Mouse (Mus musculus) stomach, embryonic 14.5 days (tissue): ENCODE measurements at regions not wholly inside any gene's neighbourhood (a gene's known extent, or its start where the extent isn't known, plus 50 kb on each side); places are given as distances from the start of the nearest gene placed in this dataset.
A peak's percentile ranks its signal among the peaks of the same experiment; 100 is the strongest.

ENCODE experiments used
- ATAC-seq: fragments of 200-750 bp; cut with Nextera tagmentation; 2 replicates; pipeline ENCODE4 v1.8.0; 2017; ENCODE audit warnings: low read depth, moderate TSS enrichment; ENCODE audit not compliant: insufficient number of reproducible peaks, insufficient read depth, low FRiP score
- H3K27ac ChIP-seq: fragments of 300-500 bp; sonication (generic); 2 replicates; pipeline ENCODE4 v1.5.1; 2014; ENCODE audit warnings: mild to moderate bottlenecking, low read length, moderate library complexity, mixed read lengths
- H3K27me3 ChIP-seq: fragments of 300-500 bp; sonication (generic); 2 replicates; pipeline ENCODE4 v1.6.1; 2014; ENCODE audit warnings: low read length, control low read depth, mixed read lengths; ENCODE audit not compliant: control insufficient read depth, insufficient read depth
- H3K36me3 ChIP-seq: fragments of 300-500 bp; sonication (generic); 2 replicates; pipeline ENCODE4 v1.6.1; 2014; ENCODE audit warnings: mild to moderate bottlenecking, control low read depth, low read length, moderate library complexity, mixed read lengths; ENCODE audit not compliant: control insufficient read depth, insufficient read depth
- H3K4me1 ChIP-seq: fragments of 300-500 bp; sonication (generic); 2 replicates; pipeline ENCODE4 v1.6.1; 2014; ENCODE audit warnings: low read length, control low read depth, mixed read lengths; ENCODE audit not compliant: control insufficient read depth, insufficient read depth
- H3K4me2 ChIP-seq: fragments of 300-500 bp; sonication (generic); replicated peaks from 2 replicates; pipeline ENCODE4 v1.6.1; 2014; ENCODE audit warnings: low read depth, low read length, control low read depth
- H3K4me3 ChIP-seq: fragments of 300-500 bp; sonication (generic); 2 replicates; pipeline ENCODE4 v1.5.1; 2014; ENCODE audit warnings: low read depth, low read length, control low read depth
- H3K9ac ChIP-seq: fragments of 300-500 bp; sonication (generic); replicated peaks from 2 replicates; pipeline ENCODE4 v1.6.1; 2014; ENCODE audit warnings: low read depth, mild to moderate bottlenecking, control low read depth, low read length, moderate library complexity, mixed read lengths
- H3K9me3 ChIP-seq: fragments of 300-500 bp; sonication (generic); 2 replicates; pipeline ENCODE4 v1.6.1; 2016; ENCODE audit warnings: low read depth, low read length, control low read depth; ENCODE audit not compliant: control insufficient read depth
- WGBS: fragments of 180-500 bp; shearing (Covaris S2); extraction: QIAGEN DNeasy Blood & Tissue Kit; methylation state at CpG from one replicate; pipeline ENCODE4 v1.1.7; 2014; 5-methylcytosine and 5-hydroxymethylcytosine counted together

- no peak overlapping the region for H3K4me3 ChIP-seq
- ATAC-seq = no peak
- WGBS = 60% methylated on average over 6 of the region's 6 CpGs
- no peaks in the 10 kb centered on the region for H3K36me3 ChIP-seq
- no peak overlapping the region for H3K27ac ChIP-seq
- no peaks in the 10 kb centered on the region for H3K27me3 ChIP-seq
- peaks cover 4% of the 10 kb centered on the region; the same call in 1 of the 2 replicates for H3K9me3 ChIP-seq
- H3K4me2 ChIP-seq = no peak overlapping the region
- no peak overlapping the region for H3K9ac ChIP-seq
- H3K4me1 ChIP-seq = peaks cover 16% of the 10 kb centered on the region
Measured at GRCm38 (mm10) chr17:84048533-84048932, 139.2 kb downstream of the Zfp36l2 start.

- H3K36me3 ChIP-seq = no peaks in the 10 kb centered on the region
- no peak overlapping the region for H3K9ac ChIP-seq
Measured at GRCm38 (mm10) chr17:84047520-84047919, 140.2 kb downstream of the Zfp36l2 start.

GRCm38 (mm10) chr17:84045812-84046211, 141.9 kb downstream of the Zfp36l2 start:
- peaks cover 22% of the 10 kb centered on the region for H3K4me1 ChIP-seq
- 81% methylated on average over 1 of the region's 1 CpGs for WGBS
- H3K4me3 ChIP-seq = no peak overlapping the region
- H3K27ac ChIP-seq = no peak overlapping the region
- H3K27me3 ChIP-seq = no peaks in the 10 kb centered on the region
- no peak for ATAC-seq
- no peak overlapping the region for H3K9ac ChIP-seq
- no peak overlapping the region for H3K4me2 ChIP-seq
- H3K36me3 ChIP-seq = no peaks in the 10 kb centered on the region
- peaks cover 8% of the 10 kb centered on the region; the same call in 1 of the 2 replicates for H3K9me3 ChIP-seq

More at GRCm38 (mm10) chr17:84047520-84047919, 140.2 kb downstream of the Zfp36l2 start:
- Histone ChIP-seq H3K4me1 (peaks cover 22% of the 10 kb centered on the region), H3K4me2 (no peak overlapping the region), H3K27ac (no peak overlapping the region), H3K4me3 (no peak overlapping the region), H3K27me3 (no peaks in the 10 kb centered on the region), H3K9me3 (peaks cover 4% of the 10 kb centered on the region; the same call in 1 of the 2 replicates)
- no peak for ATAC-seq
- 90% methylated on average over 1 of the region's 1 CpGs for WGBS

- H3K9ac ChIP-seq = no peak overlapping the region
- H3K4me2 ChIP-seq = no peak overlapping the region
- 22% methylated on average over 5 of the region's 5 CpGs for WGBS
Measured at GRCm38 (mm10) chr17:84044472-84044936, 143.2 kb downstream of the Zfp36l2 start.

GRCm38 (mm10) chr17:84043102-84043501, 144.6 kb downstream of the Zfp36l2 start:
- ATAC-seq = no peak
- H3K4me3 ChIP-seq = no peak overlapping the region
- WGBS = 73% methylated on average over 2 of the region's 2 CpGs
- H3K9ac ChIP-seq = no peak overlapping the region
- H3K27me3 ChIP-seq = no peaks in the 10 kb centered on the region
- no peak overlapping the region for H3K4me2 ChIP-seq
- no peak overlapping the region for H3K27ac ChIP-seq
- peaks cover 8% of the 10 kb centered on the region; the same call in 1 of the 2 replicates for H3K9me3 ChIP-seq
- no peaks in the 10 kb centered on the region for H3K36me3 ChIP-seq
- H3K4me1 ChIP-seq = peaks cover 26% of the 10 kb centered on the region

More at GRCm38 (mm10) chr17:84044472-84044936, 143.2 kb downstream of the Zfp36l2 start:
- no peaks in the 10 kb centered on the region for H3K27me3 ChIP-seq
- peaks cover 22% of the 10 kb centered on the region for H3K4me1 ChIP-seq
- H3K36me3 ChIP-seq = no peaks in the 10 kb centered on the region
- H3K4me3 ChIP-seq = no peak overlapping the region
- peak; percentile 90 for ATAC-seq
- H3K27ac ChIP-seq = peak overlapping the region; percentile 70; the same call in 1 of the 2 replicates
- peaks cover 8% of the 10 kb centered on the region; the same call in 1 of the 2 replicates for H3K9me3 ChIP-seq

- H3K36me3 ChIP-seq = no peaks in the 10 kb centered on the region
- peaks cover 28% of the 10 kb centered on the region for H3K4me1 ChIP-seq
- ATAC-seq = no peak
- no peak overlapping the region for H3K4me3 ChIP-seq
- H3K9ac ChIP-seq = no peak overlapping the region
- H3K9me3 ChIP-seq = peaks cover 4% of the 10 kb centered on the region; the same call in 1 of the 2 replicates
- no peak overlapping the region for H3K27ac ChIP-seq
- H3K27me3 ChIP-seq = no peaks in the 10 kb centered on the region
- H3K4me2 ChIP-seq = no peak overlapping the region
- WGBS = 79% methylated on average over 10 of the region's 10 CpGs
Measured at GRCm38 (mm10) chr17:84039444-84039843, 148.3 kb downstream of the Zfp36l2 start.

- Histone ChIP-seq H3K4me2 (no peak overlapping the region), H3K4me3 (no peak overlapping the region), H3K27ac (peak overlapping the region; percentile 55; the same call in 1 of the 2 replicates), H3K9me3 (peaks cover 4% of the 10 kb centered on the region; the same call in 1 of the 2 replicates), H3K9ac (no peak overlapping the region), H3K36me3 (no peaks in the 10 kb centered on the region), H3K4me1 (peaks cover 17% of the 10 kb centered on the region), H3K27me3 (no peaks in the 10 kb centered on the region)
- 48% methylated on average over 11 of the region's 11 CpGs for WGBS
- no peak for ATAC-seq
Measured at GRCm38 (mm10) chr17:84037580-84038304, 150.0 kb downstream of the Zfp36l2 start.

- Histone ChIP-seq H3K4me1 (peaks cover 24% of the 10 kb centered on the region), H3K9ac (no peak overlapping the region), H3K36me3 (no peaks in the 10 kb centered on the region), H3K27ac (no peak overlapping the region), H3K4me2 (no peak overlapping the region), H3K27me3 (no peaks in the 10 kb centered on the region), H3K9me3 (peaks cover 2% of the 10 kb centered on the region; the same call in 1 of the 2 replicates), H3K4me3 (no peak overlapping the region)
- 83% methylated on average over 6 of the region's 6 CpGs for WGBS
- no peak for ATAC-seq
Measured at GRCm38 (mm10) chr17:84036056-84036455, 151.7 kb downstream of the Zfp36l2 start.
